Mouse (Mus musculus) heart, postnatal 14 days (tissue): ENCODE measurements at regions not wholly inside any gene's neighbourhood (a gene's known extent, or its start where the extent isn't known, plus 50 kb on each side); places are given as distances from the start of the nearest gene placed in this dataset.

ENCODE experiments used
- DNase-seq, 2 experiments: peaks; one replicate each; pipeline ENCODE4 v3.0.0; 2021 to 2022
- intact Hi-C: fragments of 180-260 bp; cut with DNase I; formaldehyde crosslinking; loops from one replicate; pipeline ENCODE4 v1.15.1; 2025

DNA sequence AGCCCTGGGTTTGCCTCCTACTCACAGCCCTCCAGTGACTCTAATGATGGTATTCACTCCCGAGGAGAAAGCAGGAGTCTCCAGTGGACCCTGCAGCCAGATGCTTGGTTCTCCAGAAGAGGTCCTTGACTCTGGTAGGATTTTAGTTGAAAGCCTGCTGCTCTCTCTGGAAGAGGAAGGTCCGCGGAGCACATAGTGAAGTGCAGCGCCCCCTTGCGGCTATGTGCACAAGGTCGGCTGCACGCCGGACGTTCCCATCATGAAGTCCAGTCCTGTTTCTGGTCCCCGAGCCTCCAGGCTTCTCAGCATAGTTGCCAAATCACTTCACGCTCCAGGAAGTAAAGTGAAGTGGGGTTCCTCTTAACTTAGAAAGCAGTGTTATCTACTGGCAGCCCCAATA lies 150.9 kb upstream of the Eef2kmt start:
- peak; percentile 79 to 84 for DNase-seq
- intact Hi-C loops: loop anchor here (1.0 kb wide), 1 partner anchor 100 kb away; no protein-coding TSS in a partner anchor

DNA sequence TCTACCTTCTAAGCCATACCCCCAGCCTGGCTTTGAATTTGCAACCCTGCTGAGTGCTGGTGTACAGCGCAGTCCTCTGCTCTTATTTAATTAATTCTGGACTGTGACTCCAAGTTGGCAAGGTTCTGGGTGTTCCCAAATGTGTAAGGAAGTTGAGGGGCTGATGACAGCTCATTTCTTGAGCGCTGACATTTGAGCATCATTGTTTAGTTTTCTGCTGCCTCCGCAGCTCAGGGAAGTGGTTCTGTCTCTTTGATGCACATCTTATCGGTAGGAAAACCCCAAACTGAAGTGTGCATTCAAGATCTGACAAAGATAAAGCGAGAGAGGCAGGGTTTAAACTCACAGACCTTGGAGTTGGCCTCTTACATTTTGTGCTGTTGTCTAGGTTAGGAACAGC lies 137.6 kb upstream of the Eef2kmt start:
- DNase-seq: no peak
- intact Hi-C loops: no loop called here

DNA sequence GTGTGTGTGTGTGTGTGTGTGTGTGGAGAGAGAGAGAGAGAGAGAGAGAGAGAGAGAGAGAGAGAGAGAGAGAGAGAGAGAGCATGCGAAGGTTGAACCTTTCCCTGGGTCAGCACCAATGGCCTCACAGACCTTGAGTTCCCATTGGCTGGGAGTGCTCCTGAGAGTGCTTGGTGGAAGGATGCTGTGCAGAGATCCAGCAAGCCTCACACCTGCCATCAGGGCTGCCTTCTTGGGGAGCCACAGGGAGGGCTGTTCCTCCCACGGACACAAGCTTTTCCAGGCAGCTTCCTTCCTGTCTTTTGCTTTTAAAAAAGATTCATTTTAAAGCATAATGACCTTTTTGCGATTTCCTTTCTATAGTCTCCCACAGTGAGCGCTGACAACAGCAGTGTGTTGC lies 127.1 kb upstream of the Eef2kmt start:
- intact Hi-C loops: no loop called here
- DNase-seq: no peak

DNA sequence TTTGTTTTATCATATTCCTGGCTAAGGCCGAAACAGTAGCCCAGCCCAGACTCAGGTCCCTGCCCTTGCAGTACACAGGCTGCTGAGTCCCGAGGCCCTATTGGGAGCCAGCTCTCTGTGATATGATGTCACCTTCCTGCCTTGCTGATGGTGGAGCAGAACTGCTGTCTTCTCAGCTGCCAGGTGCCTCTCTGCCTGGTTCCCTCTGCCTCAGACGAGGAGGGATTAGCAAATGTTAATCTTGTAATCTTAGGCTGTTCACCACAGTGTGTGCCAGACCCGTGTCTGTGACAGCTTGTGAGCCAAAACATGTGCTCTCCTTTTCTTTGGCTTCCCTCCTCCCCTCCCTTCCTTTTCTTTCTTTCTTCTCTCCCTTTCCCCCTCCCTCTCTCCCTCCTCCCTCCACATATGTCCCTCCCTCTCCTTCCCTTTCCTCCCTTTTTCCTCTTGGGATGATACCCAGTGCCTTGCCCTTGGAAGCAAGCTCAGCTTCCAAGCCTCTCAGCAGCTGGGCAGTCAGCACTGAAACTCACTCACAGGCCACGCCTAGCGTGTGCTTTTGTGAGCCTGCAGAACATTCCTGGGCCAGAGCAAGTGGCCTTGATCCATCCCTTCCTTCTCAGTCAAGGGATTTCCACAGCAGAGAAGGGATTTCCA lies 126.6 kb upstream of the Eef2kmt start:
- intact Hi-C loops: no loop called here
- peak in 1 of 2 experiments; percentile 13 for DNase-seq

DNA sequence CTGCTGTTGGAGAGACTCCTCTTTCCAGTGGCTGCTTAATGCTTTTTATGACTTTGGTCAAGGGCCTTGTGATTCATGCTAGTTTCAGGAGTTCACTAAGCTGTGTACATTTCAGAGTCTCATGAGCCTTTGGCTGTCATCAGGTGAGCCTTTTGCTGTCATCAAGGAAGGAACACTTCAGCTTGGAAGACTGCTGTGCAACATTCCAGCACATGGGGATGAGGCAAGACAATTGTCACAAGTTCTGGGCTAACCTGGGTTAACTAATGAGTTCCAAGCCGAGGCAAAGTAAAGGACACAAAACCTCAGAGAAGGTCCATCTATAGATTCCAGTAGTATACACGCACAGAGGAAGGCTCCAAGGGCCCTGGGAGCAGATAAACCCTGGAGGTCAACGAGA lies 124.8 kb upstream of the Eef2kmt start:
- DNase-seq: no peak
- intact Hi-C loops: no loop called here

DNA sequence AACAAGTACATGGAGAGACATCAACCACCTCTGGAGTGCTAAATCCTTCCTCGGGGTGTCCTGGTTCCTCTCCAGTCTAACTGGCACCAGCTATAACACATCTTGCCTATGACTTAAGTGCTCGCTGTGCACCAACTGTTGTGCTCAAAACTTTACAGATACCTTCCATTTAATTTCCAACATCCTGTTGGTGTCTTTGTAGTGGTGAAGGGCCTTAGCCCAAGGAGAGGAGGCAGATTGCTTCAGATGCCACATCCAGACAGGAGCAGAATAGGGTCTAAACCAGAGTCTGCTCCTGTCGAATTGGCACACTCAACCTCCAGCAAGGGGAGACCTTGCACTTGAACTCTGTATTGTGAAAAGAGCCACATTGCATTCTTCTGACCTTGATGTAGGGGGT lies 121.2 kb upstream of the Eef2kmt start:
- no peak for DNase-seq
- intact Hi-C loops: no loop called here

DNA sequence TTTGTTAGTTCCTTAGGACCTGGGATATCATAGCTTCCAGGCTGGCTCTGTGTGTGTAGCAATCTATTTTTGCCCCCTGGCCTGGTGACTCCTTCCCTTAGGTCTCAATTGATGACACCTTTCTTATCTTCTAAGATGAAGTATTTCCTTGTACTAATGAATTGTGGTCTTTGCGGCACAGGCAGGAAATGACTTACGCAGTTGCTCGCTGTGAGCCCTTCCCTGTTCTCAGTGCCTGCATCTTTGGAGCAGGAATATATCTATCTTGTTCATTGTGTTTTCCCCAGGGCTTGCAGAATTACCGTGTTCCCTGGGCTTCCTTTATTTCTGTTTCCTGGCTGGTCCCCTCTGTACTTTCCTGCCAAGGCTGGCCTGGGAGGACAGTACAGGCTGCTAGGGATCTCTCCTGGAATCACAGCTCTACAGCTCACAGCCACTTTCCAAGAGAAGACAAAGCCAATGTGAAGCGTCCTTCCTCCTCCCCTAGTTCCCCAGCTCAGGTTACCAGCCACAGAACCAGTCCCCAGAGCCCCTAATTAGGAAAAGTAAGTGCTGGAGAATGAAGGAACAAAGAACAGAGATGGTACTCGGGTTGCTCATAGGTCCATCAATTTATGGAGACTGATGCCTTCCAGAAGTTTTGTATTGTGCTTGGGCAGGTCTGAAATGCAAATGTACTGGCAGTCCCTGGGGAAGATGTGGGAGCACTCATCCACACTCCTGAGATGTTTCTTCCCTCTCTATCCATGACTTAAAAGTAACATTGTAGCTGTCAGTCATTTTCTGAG lies 119.2 kb upstream of the Eef2kmt start:
- DNase-seq: no peak
- intact Hi-C loops: loop anchor here (5.0 kb wide), 1 partner anchor 92 kb away; no protein-coding TSS in a partner anchor

DNA sequence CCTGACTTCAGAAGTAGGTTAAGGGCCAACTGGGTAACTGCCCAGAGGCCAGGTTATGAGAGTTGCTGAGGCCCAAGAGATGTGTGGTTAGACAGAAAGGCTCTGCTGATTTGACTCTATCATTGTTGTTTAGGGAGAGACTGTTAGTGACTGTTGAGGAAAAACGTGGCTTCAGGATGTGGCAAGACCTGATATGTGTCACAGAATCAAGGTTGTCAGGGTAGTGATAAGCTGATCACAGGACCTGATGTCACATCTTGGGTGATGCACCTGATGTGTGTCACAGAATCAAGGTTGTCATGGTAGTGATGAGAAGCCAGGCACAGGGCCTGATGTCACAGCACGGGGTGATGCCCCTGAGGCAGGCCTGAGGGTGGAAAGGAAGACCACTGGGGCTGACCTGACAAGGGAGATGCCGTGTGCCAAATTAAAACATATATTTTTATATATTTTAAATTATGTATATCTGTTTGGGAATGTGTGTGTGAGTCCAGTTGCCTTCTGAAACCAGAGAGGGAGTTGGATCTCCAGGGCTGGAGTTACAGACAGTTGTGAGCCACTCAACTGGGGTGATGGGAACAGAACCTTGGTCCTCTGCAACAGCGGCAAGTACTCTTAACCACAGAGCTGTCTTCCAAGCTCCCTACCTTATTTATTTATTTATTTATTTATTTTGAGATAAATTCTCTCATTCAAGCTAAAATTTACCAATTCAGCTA lies 115.6 kb upstream of the Eef2kmt start:
- DNase-seq: no peak
- intact Hi-C loops: loop anchor here (5.0 kb wide), 1 partner anchor 96 kb away; no protein-coding TSS in a partner anchor

DNA sequence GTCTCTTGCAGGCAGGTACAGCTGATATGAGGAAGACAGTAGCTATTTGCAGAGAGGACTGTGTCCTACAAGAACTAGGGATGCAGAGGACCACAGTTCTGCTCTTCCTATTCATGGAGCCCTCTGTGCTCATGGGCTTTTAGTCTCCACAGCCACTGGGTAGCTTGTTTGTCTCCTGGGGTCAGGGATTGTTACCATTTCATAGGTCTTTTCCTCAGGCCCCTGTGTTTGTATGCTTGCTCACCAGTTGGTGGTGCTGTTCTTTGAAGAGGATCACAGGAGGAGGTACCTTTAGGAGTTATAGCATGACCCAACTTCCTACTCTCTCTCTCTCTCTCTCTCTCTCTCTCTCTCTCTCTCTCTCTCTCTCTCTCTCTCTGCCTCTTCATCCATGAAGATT lies 114.7 kb upstream of the Eef2kmt start:
- intact Hi-C loops: loop anchor here (5.0 kb wide), 1 partner anchor 97 kb away; no protein-coding TSS in a partner anchor
- DNase-seq: no peak

DNA sequence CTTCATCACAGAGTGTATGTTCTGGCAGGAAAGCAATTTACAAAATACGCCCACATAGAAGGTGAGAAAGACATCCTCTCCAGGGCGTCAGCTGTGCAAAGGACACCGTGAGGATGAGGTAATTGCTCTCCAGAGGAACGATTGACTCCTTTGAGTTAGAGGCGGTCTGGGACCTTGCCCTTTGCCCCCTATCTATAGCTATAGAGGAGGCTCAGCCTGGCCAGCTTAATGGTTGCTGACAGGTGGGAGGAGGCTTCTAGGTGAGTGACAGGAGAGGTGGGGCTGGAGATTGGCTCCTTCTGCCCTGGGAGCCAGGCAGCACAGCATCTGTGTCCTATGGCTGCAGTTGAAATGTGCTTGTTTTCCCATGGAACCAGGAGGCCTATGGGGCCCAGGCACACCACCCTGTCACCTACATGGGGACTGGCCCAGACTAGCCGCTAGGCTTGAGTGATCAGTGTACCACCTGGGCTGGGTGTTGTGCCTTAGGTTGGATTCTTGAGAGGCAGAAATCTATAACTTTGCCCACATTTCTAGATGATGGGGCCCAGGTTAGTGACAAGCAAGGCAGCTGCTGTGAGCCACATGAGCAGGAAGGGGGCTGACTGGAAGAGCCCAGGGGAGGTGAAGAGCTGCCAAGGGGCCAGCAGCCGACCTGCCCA lies 113.2 kb upstream of the Eef2kmt start:
- DNase-seq: no peak

DNA sequence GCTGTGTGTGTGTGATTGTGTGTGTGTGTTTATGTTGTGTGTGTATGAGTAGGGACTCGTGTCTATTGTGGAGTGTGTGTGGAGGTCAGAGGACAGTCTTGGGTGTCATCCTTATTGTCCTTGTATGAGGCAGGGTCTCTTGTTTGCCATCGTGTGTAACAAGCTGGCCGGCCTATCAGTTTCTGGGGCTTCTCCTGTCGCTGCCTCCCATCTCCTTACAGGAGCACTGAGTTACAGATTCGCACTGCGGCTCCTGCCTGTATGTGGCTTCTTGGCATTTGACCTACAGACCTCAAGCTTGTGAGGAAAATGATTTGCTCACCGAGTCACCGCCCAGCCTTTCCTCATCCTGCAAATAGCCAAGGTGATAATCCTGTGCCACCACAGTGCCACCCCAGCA lies 112.6 kb upstream of the Eef2kmt start:
- intact Hi-C loops: no loop called here
- no peak for DNase-seq

More for the DNA sequence above, 113.2 kb upstream of the Eef2kmt start:
- intact Hi-C loops: no loop called here

DNA sequence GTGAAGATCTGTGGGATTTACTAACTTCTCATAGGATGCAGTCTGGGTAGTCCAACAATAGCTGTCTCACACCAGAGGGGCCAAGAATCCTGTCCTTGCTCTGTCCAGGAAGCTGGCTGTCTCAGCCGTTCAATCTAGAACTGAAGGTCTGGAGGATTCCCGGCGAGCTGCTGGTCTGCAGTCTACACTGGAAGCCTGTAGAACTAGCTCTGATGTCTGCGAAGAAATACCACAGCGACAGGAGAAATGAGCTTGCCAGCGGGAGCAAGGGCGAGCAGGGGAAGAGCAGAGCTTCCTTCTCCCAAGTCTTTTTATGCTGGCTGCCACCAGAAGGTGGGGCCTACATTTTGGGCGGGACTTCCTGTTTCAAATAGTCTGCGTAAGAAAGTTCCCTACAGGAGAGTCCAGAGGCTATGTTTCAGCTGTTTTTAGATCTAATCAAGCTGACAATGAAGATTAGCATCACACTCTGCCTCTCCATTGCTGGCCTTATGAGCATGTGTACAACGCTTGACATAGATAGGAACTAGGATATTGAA lies 111.9 kb upstream of the Eef2kmt start:
- intact Hi-C loops: no loop called here
- no peak for DNase-seq

DNA sequence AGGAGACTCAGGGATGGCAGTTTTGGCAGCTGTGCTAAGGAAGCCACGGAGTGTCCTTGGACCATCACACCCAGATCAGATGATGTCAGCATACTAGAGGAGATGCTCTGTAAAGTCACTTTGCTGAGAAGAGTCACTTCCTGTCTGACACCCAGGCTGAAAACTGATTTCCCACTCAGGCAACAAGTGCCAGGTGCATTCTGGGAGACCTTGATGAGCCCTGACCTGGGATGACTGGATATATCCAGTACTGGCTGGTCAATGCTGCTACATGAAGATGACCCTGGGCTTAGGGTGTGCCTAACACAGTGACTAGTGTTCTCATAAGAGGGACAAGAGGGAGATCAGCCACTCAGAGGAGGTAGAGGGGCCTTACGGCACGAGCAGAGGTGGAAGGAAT lies 110.2 kb upstream of the Eef2kmt start:
- intact Hi-C loops: no loop called here
- no peak for DNase-seq

DNA sequence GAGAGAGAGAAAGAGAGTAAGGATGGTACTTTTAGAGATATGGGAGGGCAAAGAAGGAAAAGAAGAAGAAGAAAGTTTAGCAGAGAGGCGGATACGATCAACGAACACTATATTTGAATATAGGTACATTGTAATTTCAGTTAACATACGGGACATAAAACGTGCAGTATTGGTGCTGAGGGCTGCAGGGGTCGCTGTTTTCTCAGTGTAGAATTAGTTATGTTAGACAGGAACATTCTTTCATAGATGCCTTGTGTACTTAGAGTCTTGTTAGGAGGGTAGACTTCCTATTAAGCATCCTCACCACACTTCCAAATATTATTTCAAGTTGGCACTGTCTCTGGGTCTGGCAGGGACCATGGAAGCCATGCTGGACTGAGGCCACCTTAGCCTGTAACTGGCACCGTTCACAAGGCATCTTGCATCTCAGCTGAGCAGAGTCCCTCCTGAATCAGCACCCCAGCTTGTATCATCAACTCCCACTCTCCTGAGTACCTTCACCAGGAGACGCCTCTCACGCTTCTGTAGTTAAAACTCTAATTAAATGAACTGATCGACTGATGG lies 107.3 kb upstream of the Eef2kmt start:
- no peak for DNase-seq
- intact Hi-C loops: no loop called here

DNA sequence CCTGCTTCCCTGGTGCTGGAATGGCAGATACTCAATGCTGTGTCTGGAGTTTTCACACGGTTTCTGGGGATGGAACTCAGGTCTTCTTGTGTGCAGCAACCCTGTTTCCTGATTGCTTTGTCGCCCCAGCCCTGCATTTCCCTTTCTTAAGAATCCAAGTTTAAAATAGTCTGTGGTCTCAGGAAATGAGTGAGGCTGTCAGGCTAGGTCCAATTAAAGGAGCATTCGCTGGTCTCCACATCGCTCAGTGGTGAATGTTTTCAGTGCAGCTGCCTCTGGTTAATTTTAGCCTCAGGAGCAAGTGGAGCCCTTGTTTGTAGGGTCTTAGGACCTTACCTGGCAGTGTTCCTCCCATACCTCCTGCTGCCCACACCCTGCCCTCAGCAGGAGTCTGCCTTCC lies 103.4 kb upstream of the Eef2kmt start:
- DNase-seq: no peak
- intact Hi-C loops: no loop called here

DNA sequence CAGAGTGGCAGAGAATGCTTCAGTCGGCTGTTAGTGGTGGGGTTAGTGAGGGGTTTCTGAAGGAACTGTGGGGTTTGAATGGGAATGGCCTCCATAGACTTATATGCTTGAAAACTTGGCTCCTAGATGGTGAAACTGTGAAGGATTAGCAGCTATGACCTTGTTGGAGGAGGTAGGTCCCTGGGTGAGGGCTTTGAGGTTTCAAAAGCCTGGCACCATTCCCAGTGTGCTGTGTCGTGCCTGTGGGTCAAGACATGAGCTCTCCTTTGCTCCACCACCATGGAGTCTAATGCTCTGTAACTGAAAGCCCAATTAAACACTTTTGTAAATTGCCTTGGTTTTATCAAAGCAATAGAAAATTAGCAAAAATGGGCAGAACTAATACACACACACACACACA lies 98.1 kb upstream of the Eef2kmt start:
- intact Hi-C loops: no loop called here
- no peak for DNase-seq

DNA sequence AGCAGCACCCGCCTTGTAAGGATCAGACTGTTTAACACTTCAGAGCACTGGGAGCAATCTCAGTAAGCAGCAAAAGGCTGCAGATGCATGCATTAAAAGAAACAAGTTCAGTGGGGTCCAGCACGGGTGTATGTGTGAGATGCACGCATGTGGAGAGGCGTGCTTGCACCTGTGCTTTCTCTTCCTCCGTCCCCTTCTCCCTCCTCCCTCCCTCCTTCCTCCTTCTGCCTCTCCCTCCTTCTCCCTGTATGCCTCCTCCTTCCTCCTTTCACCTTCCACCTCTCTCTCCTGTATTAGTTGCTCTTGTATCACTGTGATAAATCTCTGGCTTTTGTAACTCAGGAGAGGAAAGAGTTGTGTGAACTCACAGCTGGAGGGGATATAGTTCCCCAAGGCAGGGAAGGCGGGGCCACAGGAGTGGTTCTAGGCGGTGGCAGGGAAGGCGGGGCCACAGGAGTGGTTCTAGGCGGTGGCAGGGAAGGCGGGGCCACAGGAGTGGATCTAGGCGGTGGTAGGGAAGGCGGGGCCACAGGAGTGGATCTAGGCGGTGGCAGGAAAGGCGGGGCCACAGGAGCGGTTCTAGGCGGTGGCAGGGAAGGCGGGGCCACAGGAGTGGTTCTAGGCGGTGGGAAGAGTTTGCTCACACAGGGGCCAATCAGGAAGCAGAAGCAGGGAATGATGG lies 96.2 kb upstream of the Eef2kmt start:
- no peak for DNase-seq
- intact Hi-C loops: no loop called here

DNA sequence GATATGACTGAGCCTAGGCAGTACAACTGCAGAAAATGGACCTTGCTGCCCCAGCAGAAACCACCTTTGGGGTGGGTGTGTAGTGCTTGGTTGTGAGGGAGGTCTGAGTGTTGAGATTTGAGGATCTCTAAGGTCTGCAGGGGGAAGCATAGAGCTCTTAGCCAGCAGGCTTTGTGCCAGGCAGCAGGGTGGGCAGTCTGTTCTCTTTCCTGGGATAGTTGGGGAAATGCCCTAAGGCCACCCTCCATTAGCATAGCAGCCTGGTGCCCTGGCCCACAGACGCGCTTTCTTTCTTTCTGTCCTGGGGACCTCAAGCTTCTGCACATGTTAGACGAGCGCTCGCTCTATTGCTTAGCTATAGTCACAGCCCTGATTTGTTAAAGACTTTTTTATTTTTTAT lies 91.4 kb upstream of the Eef2kmt start:
- DNase-seq: no peak
- intact Hi-C loops: no loop called here

DNA sequence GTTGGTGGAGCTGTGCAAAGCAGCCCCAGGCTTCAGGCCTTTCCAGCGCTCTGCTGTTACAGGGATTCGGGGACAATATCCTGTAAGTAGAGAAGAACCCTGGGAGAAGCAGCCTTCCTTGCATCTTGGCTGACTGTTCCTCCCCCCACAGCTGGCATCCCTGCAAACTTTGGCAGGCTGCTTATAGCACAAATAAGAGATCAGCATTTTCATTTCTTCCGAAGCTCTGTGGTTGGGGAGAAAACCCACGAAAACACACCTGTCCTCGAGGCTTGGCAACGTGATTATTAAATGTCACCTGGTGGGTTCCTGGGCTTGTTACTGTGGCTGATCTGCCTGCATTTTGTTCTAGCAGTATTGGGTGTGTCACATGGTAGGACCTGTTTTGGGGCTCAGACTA lies 86.5 kb upstream of the Eef2kmt start:
- DNase-seq: no peak
- intact Hi-C loops: no loop called here

DNA sequence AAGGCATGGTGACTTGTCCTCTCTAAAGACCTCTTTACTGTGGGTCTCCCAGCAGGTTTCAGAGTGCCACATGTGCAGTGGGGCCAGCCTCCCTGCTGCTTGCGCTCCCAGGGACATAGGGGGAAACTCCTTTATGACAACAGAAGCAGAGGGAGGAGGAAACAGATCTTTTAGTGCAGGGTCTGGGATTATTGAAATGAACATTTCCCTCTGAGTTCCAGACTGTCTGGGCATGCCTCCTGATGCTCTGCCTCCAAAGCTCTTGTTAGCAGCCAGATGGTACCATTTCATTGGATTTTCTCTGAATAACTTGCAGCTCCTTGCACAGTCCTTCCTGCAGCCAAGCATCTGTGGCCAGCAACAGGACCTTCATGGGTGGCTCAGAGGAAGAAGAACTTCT lies 60.5 kb upstream of the Eef2kmt start:
- intact Hi-C loops: no loop called here
- no peak for DNase-seq
